Mouse (Mus musculus) midbrain, embryonic 13.5 days (tissue): Measurements from ENCODE around the gene Fzd4. TPM values are rescaled to one million over a fixed set of nuclear protein-coding genes. Genes with fewer than 3 reads are reported as not detected.

Experiments used
- ATAC-seq: fragments of 200-750 bp; cut with Nextera tagmentation; 2 replicates; pipeline ENCODE4 v1.8.0; 2017; ENCODE audit warnings: mild to moderate bottlenecking, moderate TSS enrichment, moderate library complexity
- H3K27ac ChIP-seq: fragments of 300-500 bp; sonication (generic); 2 replicates; pipeline ENCODE4 v1.5.1; 2015; ENCODE audit warnings: inconsistent platforms, mild to moderate bottlenecking, moderate library complexity
- H3K27me3 ChIP-seq: fragments of 300-500 bp; sonication (generic); 2 replicates; pipeline ENCODE4 v1.6.1; 2015; ENCODE audit warnings: mild to moderate bottlenecking, inconsistent platforms
- H3K36me3 ChIP-seq: fragments of 300-500 bp; sonication (generic); 2 replicates; pipeline ENCODE4 v1.6.1; 2015; ENCODE audit warnings: mild to moderate bottlenecking, inconsistent platforms
- H3K4me1 ChIP-seq: fragments of 300-500 bp; sonication (generic); replicated peaks from 2 replicates; pipeline ENCODE4 v1.6.1; 2015; ENCODE audit warnings: inconsistent platforms
- H3K4me2 ChIP-seq: fragments of 300-500 bp; sonication (generic); replicated peaks from 2 replicates; pipeline ENCODE4 v1.6.1; 2015; ENCODE audit warnings: moderate library complexity, mild to moderate bottlenecking, inconsistent platforms
- H3K4me3 ChIP-seq: fragments of 300-500 bp; sonication (generic); replicated peaks from 2 replicates; pipeline ENCODE4 v1.5.1; 2015; ENCODE audit warnings: mild to moderate bottlenecking, inconsistent platforms
- H3K9ac ChIP-seq: fragments of 300-500 bp; sonication (generic); replicated peaks from 2 replicates; pipeline ENCODE4 v1.6.1; 2015; ENCODE audit warnings: mild to moderate bottlenecking, inconsistent platforms
- H3K9me3 ChIP-seq: fragments of 300-500 bp; sonication (generic); 2 replicates; pipeline ENCODE4 v1.6.1; 2016; ENCODE audit warnings: mild to moderate bottlenecking, inconsistent platforms
- WGBS: fragments of 180-500 bp; shearing (Covaris S2); methylation state at CpG from one replicate; pipeline ENCODE4 v1.1.7; 2015; 5-methylcytosine and 5-hydroxymethylcytosine counted together
- polyA plus RNA-seq: library from polyadenylated mRNA; unstranded; fragments of >200 nt; fragmentation: Nextera tagmentation; extraction: Ambion mirVana; gene quantifications from 2 replicates; pipeline ENCODE4 v1.2.1, GENCODE M21; 2015

Gene Fzd4
- polyA plus RNA-seq, 1 experiment from 2014 or later: 1.3 TPM

DNA sequence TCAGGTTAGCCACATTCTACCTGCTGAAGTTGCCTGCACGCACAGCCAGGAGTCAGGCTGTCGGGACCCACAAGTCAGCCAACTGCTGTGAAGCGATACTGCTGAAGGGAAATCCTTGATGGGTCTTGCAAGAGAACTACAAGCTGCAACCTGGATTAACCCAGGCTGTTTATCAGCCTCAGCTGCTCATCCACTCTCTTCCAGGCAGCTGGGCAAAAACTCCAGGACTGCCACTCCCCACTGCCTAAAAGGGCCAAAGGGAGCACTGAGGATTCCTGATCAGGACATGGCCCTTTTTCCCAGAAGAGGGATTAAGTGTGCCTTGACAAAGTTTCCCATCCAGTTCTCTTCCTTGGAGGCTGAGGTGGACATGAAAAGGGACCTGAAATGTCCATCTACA, 15.2 kb upstream of the Fzd4 start:
- 77% methylated on average over 3 of the region's 3 CpGs for WGBS
- no peaks in the 10 kb centered on the region for H3K36me3 ChIP-seq

GRCm38 (mm10) chr7:89390660-89391059, 13.5 kb upstream of the Fzd4 start:
- no peaks in the 10 kb centered on the region for H3K36me3 ChIP-seq
- no peak overlapping the region for H3K9ac ChIP-seq
- H3K9me3 ChIP-seq: no peaks in the 10 kb centered on the region
- WGBS: 82% methylated on average over 2 of the region's 2 CpGs
- ATAC-seq: no peak
- no peaks in the 10 kb centered on the region for H3K27me3 ChIP-seq
- no peak overlapping the region for H3K4me3 ChIP-seq
- no peak overlapping the region for H3K4me2 ChIP-seq
- no peaks in the 10 kb centered on the region for H3K4me1 ChIP-seq
- H3K27ac ChIP-seq: no peak overlapping the region

More for the DNA sequence above, 15.2 kb upstream of the Fzd4 start:
- ATAC-seq: no peak
- H3K9me3 ChIP-seq: no peaks in the 10 kb centered on the region
- H3K27ac ChIP-seq: no peak overlapping the region
- no peak overlapping the region for H3K4me3 ChIP-seq
- H3K4me2 ChIP-seq: no peak overlapping the region
- H3K4me1 ChIP-seq: no peaks in the 10 kb centered on the region
- no peak overlapping the region for H3K9ac ChIP-seq
- H3K27me3 ChIP-seq: no peaks in the 10 kb centered on the region

GRCm38 (mm10) chr7:89391281-89391680, 12.9 kb upstream of the Fzd4 start:
- Histone ChIP-seq H3K4me2 (no peak overlapping the region), H3K4me3 (no peak overlapping the region), H3K27ac (no peak overlapping the region), H3K27me3 (no peaks in the 10 kb centered on the region), H3K36me3 (no peaks in the 10 kb centered on the region), H3K4me1 (no peaks in the 10 kb centered on the region), H3K9ac (no peak overlapping the region), H3K9me3 (no peaks in the 10 kb centered on the region)
- 95% methylated on average over 3 of the region's 3 CpGs for WGBS
- no peak for ATAC-seq

DNA sequence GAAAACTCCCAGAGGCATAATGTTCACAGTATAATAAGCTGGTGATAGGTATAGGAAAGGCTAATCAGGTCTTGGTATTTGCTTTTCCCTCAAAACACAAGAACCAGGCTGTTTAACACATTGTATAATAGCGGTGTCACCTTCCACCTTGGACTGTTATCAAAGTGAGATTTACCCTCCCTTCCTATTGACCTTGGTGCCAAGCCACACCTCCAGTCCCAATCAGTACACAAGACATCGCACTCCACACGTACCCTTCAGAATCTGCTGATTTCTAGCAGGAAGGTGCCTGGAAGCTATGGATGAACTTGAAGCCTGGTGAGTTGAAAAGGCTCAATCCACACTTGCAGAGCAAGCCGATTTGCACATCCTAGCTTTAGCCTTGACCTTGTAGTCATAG, 12.3 kb upstream of the Fzd4 start:
- H3K36me3 ChIP-seq: no peaks in the 10 kb centered on the region
- no peak overlapping the region for H3K27ac ChIP-seq
- H3K4me1 ChIP-seq: no peaks in the 10 kb centered on the region
- no peak overlapping the region for H3K9ac ChIP-seq
- 89% methylated on average over 4 of the region's 4 CpGs for WGBS
- H3K4me3 ChIP-seq: no peak overlapping the region
- no peaks in the 10 kb centered on the region for H3K9me3 ChIP-seq
- no peaks in the 10 kb centered on the region for H3K27me3 ChIP-seq
- no peak for ATAC-seq
- H3K4me2 ChIP-seq: no peak overlapping the region

DNA sequence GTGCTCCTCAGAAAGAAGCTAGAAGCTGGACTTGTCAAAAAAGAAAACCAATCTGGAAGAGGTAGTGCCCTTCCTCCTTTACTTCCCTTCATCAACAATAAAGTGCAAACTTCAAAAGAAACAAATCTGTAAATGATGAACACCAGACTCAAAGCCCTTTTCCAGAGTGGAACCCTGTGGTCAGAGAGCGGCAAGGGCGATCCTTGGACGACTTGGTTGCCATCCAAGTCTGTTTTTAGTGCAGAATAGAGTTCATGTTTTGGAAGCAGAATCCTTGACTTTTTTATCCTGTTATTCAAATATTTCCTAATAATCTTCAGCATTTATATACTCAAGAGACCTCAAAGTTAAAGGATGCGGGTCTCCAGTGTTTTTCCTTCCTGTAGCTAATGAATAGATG, 11.8 kb upstream of the Fzd4 start:
- no peak overlapping the region for H3K4me2 ChIP-seq
- no peak overlapping the region for H3K9ac ChIP-seq
- no peaks in the 10 kb centered on the region for H3K36me3 ChIP-seq
- H3K4me1 ChIP-seq: no peaks in the 10 kb centered on the region
- WGBS: 79% methylated on average over 4 of the region's 4 CpGs
- no peaks in the 10 kb centered on the region for H3K27me3 ChIP-seq
- no peak overlapping the region for H3K4me3 ChIP-seq
- no peaks in the 10 kb centered on the region for H3K9me3 ChIP-seq
- no peak for ATAC-seq
- H3K27ac ChIP-seq: no peak overlapping the region

DNA sequence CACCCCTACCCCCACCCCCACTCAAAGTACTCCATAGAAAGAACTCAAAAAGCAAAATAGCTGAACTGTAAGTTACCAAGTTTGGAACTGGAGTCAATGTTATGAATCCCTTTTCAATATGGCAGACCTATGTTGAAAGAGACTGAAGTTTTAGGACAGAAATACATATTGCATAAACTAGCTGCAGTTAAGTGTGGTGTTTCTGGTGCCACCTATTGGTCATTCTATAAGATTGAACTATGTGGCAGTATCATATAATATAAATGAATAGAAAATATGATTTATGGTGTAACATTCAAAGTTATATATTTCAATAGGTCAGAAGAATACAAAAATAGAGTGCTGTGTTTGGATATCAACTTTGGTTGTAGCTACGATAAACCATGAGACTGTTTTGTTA, 11.3 kb upstream of the Fzd4 start:
- Histone ChIP-seq H3K9me3 (no peaks in the 10 kb centered on the region), H3K27ac (no peak overlapping the region), H3K4me1 (no peaks in the 10 kb centered on the region), H3K4me3 (no peak overlapping the region), H3K9ac (no peak overlapping the region), H3K36me3 (no peaks in the 10 kb centered on the region), H3K4me2 (no peak overlapping the region), H3K27me3 (no peaks in the 10 kb centered on the region)
- ATAC-seq: no peak
- WGBS: 96% methylated on average over 1 of the region's 1 CpGs

- WGBS: 80% methylated on average over 1 of the region's 1 CpGs
- H3K36me3 ChIP-seq: no peaks in the 10 kb centered on the region
- H3K9me3 ChIP-seq: no peaks in the 10 kb centered on the region
- no peak overlapping the region for H3K4me3 ChIP-seq
- H3K9ac ChIP-seq: no peak overlapping the region
- no peak overlapping the region for H3K4me2 ChIP-seq
- H3K27me3 ChIP-seq: peaks cover 9% of the 10 kb centered on the region; the same call in 1 of the 2 replicates
- H3K4me1 ChIP-seq: no peaks in the 10 kb centered on the region
- ATAC-seq: no peak
- no peak overlapping the region for H3K27ac ChIP-seq
Observed at GRCm38 (mm10) chr7:89395399-89395798, 8.8 kb upstream of the Fzd4 start.

- Histone ChIP-seq H3K36me3 (no peaks in the 10 kb centered on the region), H3K4me1 (0 out of 2 replicates have a peak, but pooled peaks cover 7% of the 10 kb centered on the region), H3K4me2 (no peak overlapping the region), H3K27ac (no peak overlapping the region), H3K9me3 (no peaks in the 10 kb centered on the region), H3K27me3 (peaks cover 12% of the 10 kb centered on the region; the same call in 1 of the 2 replicates), H3K4me3 (no peak overlapping the region), H3K9ac (no peak overlapping the region)
- 68% methylated on average over 8 of the region's 8 CpGs for WGBS
- no peak for ATAC-seq
Observed at GRCm38 (mm10) chr7:89396386-89396785, 7.8 kb upstream of the Fzd4 start.

DNA sequence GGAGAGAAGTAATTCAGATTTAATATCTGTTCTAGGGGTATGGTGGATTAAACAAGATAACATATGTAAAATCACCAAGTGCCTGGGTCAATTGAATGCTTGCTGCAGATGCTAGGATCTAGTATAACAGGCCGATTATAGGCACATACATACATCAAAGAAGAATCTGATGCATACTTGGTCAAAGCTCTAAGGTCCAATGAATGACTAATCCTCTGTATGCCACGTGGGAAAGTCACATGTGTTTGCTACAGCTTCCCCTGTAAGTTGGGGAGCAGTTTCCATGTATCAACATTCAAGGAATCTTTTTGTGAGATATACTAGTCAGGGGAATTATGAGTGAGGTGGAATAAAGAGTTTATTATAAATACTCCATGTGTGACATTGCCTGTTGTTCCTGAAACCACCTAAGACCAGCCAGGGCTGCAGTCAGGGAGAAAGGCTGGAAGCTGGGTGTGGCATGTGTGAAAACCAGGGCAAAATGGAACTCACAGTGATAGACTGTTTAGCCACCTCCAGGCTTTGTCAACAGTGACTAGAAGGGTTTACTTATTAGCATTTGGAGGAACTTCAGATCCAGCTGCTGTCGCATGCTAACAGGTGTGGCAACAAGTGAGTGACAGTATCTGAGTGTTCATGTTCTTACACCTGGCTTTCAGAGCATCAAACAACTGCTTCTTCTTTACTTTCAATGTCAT, 6.2 kb upstream of the Fzd4 start:
- no peak overlapping the region for H3K9ac ChIP-seq
- H3K9me3 ChIP-seq: no peaks in the 10 kb centered on the region
- H3K4me3 ChIP-seq: no peak overlapping the region
- WGBS: 75% methylated on average over 3 of the region's 3 CpGs
- no peak overlapping the region for H3K4me2 ChIP-seq
- H3K27me3 ChIP-seq: peaks cover 22% of the 10 kb centered on the region
- no peaks in the 10 kb centered on the region for H3K36me3 ChIP-seq
- no peak overlapping the region for H3K27ac ChIP-seq
- no peak for ATAC-seq
- H3K4me1 ChIP-seq: peaks cover 10% of the 10 kb centered on the region

- H3K27ac ChIP-seq: no peak overlapping the region
- peaks cover 33% of the 10 kb centered on the region for H3K27me3 ChIP-seq
- ATAC-seq: no peak
- H3K9me3 ChIP-seq: no peaks in the 10 kb centered on the region
- H3K36me3 ChIP-seq: no peaks in the 10 kb centered on the region
- peaks cover 22% of the 10 kb centered on the region for H3K4me1 ChIP-seq
- no peak overlapping the region for H3K4me2 ChIP-seq
- H3K4me3 ChIP-seq: no peak overlapping the region
- H3K9ac ChIP-seq: no peak overlapping the region
- 46% methylated on average over 2 of the region's 2 CpGs for WGBS
Observed at GRCm38 (mm10) chr7:89400721-89401120, 3.4 kb upstream of the Fzd4 start.

- Histone ChIP-seq H3K4me1 (peaks cover 22% of the 10 kb centered on the region), H3K4me3 (no peak overlapping the region), H3K27ac (no peak overlapping the region), H3K27me3 (peaks cover 39% of the 10 kb centered on the region), H3K4me2 (no peak overlapping the region), H3K9me3 (no peaks in the 10 kb centered on the region), H3K9ac (no peak overlapping the region), H3K36me3 (no peaks in the 10 kb centered on the region)
- ATAC-seq: no peak
- 36% methylated on average over 11 of the region's 11 CpGs for WGBS
Observed at GRCm38 (mm10) chr7:89401136-89401858, 2.9 kb upstream of the Fzd4 start.

GRCm38 (mm10) chr7:89401936-89402335, 2.2 kb upstream of the Fzd4 start:
- ATAC-seq: no peak
- 79% methylated on average over 3 of the region's 3 CpGs for WGBS
- Histone ChIP-seq H3K9me3 (no peaks in the 10 kb centered on the region), H3K27ac (no peak overlapping the region), H3K4me2 (no peak overlapping the region), H3K27me3 (peaks cover 39% of the 10 kb centered on the region), H3K9ac (no peak overlapping the region), H3K36me3 (no peaks in the 10 kb centered on the region), H3K4me3 (no peak overlapping the region), H3K4me1 (peaks cover 22% of the 10 kb centered on the region)
